Mouse (Mus musculus) liver, embryonic 16.5 days (tissue): Measurements from ENCODE around the gene Keap1. TPM values are rescaled to one million over a fixed set of nuclear protein-coding genes. Genes with fewer than 3 reads are reported as not detected.

Source experiments
- ATAC-seq: fragments of 200-750 bp; cut with Nextera tagmentation; 2 replicates; pipeline ENCODE4 v1.8.0; 2017; ENCODE audit warnings: low read depth, mild to moderate bottlenecking, moderate number of reproducible peaks, moderate library complexity
- H3K27ac ChIP-seq: fragments of 300-500 bp; sonication (generic); 2 replicates; pipeline ENCODE4 v1.5.1; 2014; ENCODE audit warnings: mild to moderate bottlenecking, low read length
- H3K27me3 ChIP-seq: fragments of 300-500 bp; sonication (generic); 2 replicates; pipeline ENCODE4 v1.6.1; 2014; ENCODE audit warnings: low read depth, low read length, mixed read lengths; ENCODE audit not compliant: control insufficient read depth, insufficient read depth
- H3K36me3 ChIP-seq: fragments of 300-500 bp; sonication (generic); 2 replicates; pipeline ENCODE4 v1.6.1; 2014; ENCODE audit warnings: mild to moderate bottlenecking; ENCODE audit not compliant: control insufficient read depth, insufficient read depth
- H3K4me1 ChIP-seq: fragments of 300-500 bp; sonication (generic); 2 replicates; pipeline ENCODE4 v1.6.1; 2014; ENCODE audit warnings: low read depth, low read length, mixed read lengths; ENCODE audit not compliant: control insufficient read depth
- H3K4me2 ChIP-seq: fragments of 300-500 bp; sonication (generic); 2 replicates; pipeline ENCODE4 v1.6.1; 2014; ENCODE audit warnings: low read depth, low read length, mixed read lengths
- H3K4me3 ChIP-seq: fragments of 300-500 bp; sonication (generic); 2 replicates; pipeline ENCODE4 v1.5.1; 2014; ENCODE audit warnings: low read depth, mild to moderate bottlenecking, low read length
- H3K9ac ChIP-seq: fragments of 300-500 bp; sonication (generic); 2 replicates; pipeline ENCODE4 v1.6.1; 2014; ENCODE audit warnings: low read depth, low read length
- H3K9me3 ChIP-seq: fragments of 300-500 bp; sonication (generic); replicated peaks from 2 replicates; pipeline ENCODE4 v1.6.1; 2016; ENCODE audit warnings: low read length; ENCODE audit not compliant: control insufficient read depth
- WGBS: fragments of 180-500 bp; shearing (Covaris S2); extraction: QIAGEN DNeasy Blood & Tissue Kit; methylation state at CpG from one replicate; pipeline ENCODE4 v1.1.7; 2014; ENCODE audit not compliant: insufficient replicate concordance; 5-methylcytosine and 5-hydroxymethylcytosine counted together
- polyA plus RNA-seq: library from polyadenylated mRNA; unstranded; fragments of >200 nt; fragmentation: Nextera tagmentation; extraction: Ambion mirVana; gene quantifications from 2 replicates; pipeline ENCODE4 v1.2.1, GENCODE M21; 2015

The Keap1 gene
- polyA plus RNA-seq, 1 experiment from 2014 or later = 27.7 TPM

- peak overlapping the region; percentile 95 for H3K27ac ChIP-seq
- H3K4me1 ChIP-seq = peaks cover 35% of the 10 kb centered on the region
- no peak for ATAC-seq
- peak overlapping the region; percentile 97 for H3K9ac ChIP-seq
- 21% methylated on average over 4 of the region's 4 CpGs for WGBS
- H3K9me3 ChIP-seq = no peaks in the 10 kb centered on the region
- peaks cover 26% of the 10 kb centered on the region for H3K27me3 ChIP-seq
- H3K4me3 ChIP-seq = peak overlapping the region; percentile 87
- H3K4me2 ChIP-seq = peak overlapping the region; percentile 79
- H3K36me3 ChIP-seq = peaks cover 5% of the 10 kb centered on the region
Measured at GRCm38 (mm10) chr9:21239465-21239848, 296 bp upstream of the Keap1 start.

GRCm38 (mm10) chr9:21238004-21238732, 993 bp downstream of the Keap1 start:
- H3K27me3 ChIP-seq = peaks cover 13% of the 10 kb centered on the region
- peak overlapping the region; percentile 97 for H3K9ac ChIP-seq
- no peak for ATAC-seq
- H3K36me3 ChIP-seq = peaks cover 15% of the 10 kb centered on the region
- H3K4me3 ChIP-seq = peak overlapping the region; percentile 87
- peaks cover 29% of the 10 kb centered on the region for H3K4me1 ChIP-seq
- under 1% methylated on average over 31 of the region's 31 CpGs for WGBS
- peak overlapping the region; percentile 79 for H3K4me2 ChIP-seq
- no peaks in the 10 kb centered on the region for H3K9me3 ChIP-seq
- H3K27ac ChIP-seq = peak overlapping the region; percentile 95

GRCm38 (mm10) chr9:21237368-21238003, 1.7 kb downstream of the Keap1 start:
- H3K4me2 ChIP-seq = peak overlapping the region; percentile 79
- ATAC-seq = no peak
- H3K36me3 ChIP-seq = peaks cover 17% of the 10 kb centered on the region
- peak overlapping the region; percentile 97 for H3K9ac ChIP-seq
- peaks cover 29% of the 10 kb centered on the region for H3K4me1 ChIP-seq
- no peaks in the 10 kb centered on the region for H3K9me3 ChIP-seq
- WGBS = 19% methylated on average over 19 of the region's 19 CpGs
- peak overlapping the region; percentile 87 for H3K4me3 ChIP-seq
- H3K27me3 ChIP-seq = peaks cover 6% of the 10 kb centered on the region
- peak overlapping the region; percentile 95 for H3K27ac ChIP-seq

- H3K36me3 ChIP-seq = peaks cover 17% of the 10 kb centered on the region
- 73% methylated on average over 25 of the region's 25 CpGs for WGBS
- H3K27me3 ChIP-seq = peaks cover 1% of the 10 kb centered on the region
- peaks cover 29% of the 10 kb centered on the region for H3K4me1 ChIP-seq
- H3K4me3 ChIP-seq = peak overlapping the region; percentile 87
- peak overlapping the region; percentile 97 for H3K9ac ChIP-seq
- H3K4me2 ChIP-seq = peak overlapping the region; percentile 79
- no peaks in the 10 kb centered on the region for H3K9me3 ChIP-seq
- ATAC-seq = no peak
- H3K27ac ChIP-seq = no peak overlapping the region
Measured at GRCm38 (mm10) chr9:21236991-21237367, 2.2 kb downstream of the Keap1 start.

- no peaks in the 10 kb centered on the region for H3K27me3 ChIP-seq
- H3K4me1 ChIP-seq = peaks cover 29% of the 10 kb centered on the region
- no peak overlapping the region for H3K4me3 ChIP-seq
- 70% methylated on average over 4 of the region's 4 CpGs for WGBS
- no peak overlapping the region; the same call in 1 of the 2 replicates for H3K9ac ChIP-seq
- no peak overlapping the region for H3K27ac ChIP-seq
- H3K36me3 ChIP-seq = peaks cover 28% of the 10 kb centered on the region
- ATAC-seq = no peak
- no peaks in the 10 kb centered on the region for H3K9me3 ChIP-seq
- no peak overlapping the region for H3K4me2 ChIP-seq
Measured at GRCm38 (mm10) chr9:21235341-21235740, 3.8 kb downstream of the Keap1 start.

GRCm38 (mm10) chr9:21233805-21234204, 5.4 kb downstream of the Keap1 start:
- H3K4me1 ChIP-seq = peaks cover 23% of the 10 kb centered on the region
- no peak overlapping the region for H3K4me3 ChIP-seq
- H3K9me3 ChIP-seq = no peaks in the 10 kb centered on the region
- H3K27ac ChIP-seq = no peak overlapping the region
- ATAC-seq = no peak
- WGBS = 97% methylated on average over 28 of the region's 28 CpGs
- no peak overlapping the region for H3K4me2 ChIP-seq
- peaks cover 38% of the 10 kb centered on the region for H3K36me3 ChIP-seq
- no peaks in the 10 kb centered on the region for H3K27me3 ChIP-seq
- H3K9ac ChIP-seq = no peak overlapping the region

GRCm38 (mm10) chr9:21233366-21233765, 5.8 kb downstream of the Keap1 start:
- ATAC-seq = no peak
- 96% methylated on average over 29 of the region's 29 CpGs for WGBS

GRCm38 (mm10) chr9:21232867-21233266, 6.3 kb downstream of the Keap1 start:
- Histone ChIP-seq H3K4me1 (peaks cover 29% of the 10 kb centered on the region), H3K9me3 (no peaks in the 10 kb centered on the region), H3K27ac (no peak overlapping the region), H3K36me3 (peaks cover 38% of the 10 kb centered on the region), H3K27me3 (no peaks in the 10 kb centered on the region), H3K4me3 (no peak overlapping the region), H3K4me2 (no peak overlapping the region), H3K9ac (no peak overlapping the region)
- no peak for ATAC-seq
- 78% methylated on average over 5 of the region's 5 CpGs for WGBS

More at GRCm38 (mm10) chr9:21233366-21233765, 5.8 kb downstream of the Keap1 start:
- Histone ChIP-seq H3K4me3 (no peak overlapping the region), H3K36me3 (peaks cover 38% of the 10 kb centered on the region), H3K4me1 (peaks cover 26% of the 10 kb centered on the region), H3K27me3 (no peaks in the 10 kb centered on the region), H3K27ac (no peak overlapping the region), H3K4me2 (no peak overlapping the region), H3K9me3 (no peaks in the 10 kb centered on the region), H3K9ac (no peak overlapping the region)

- no peak overlapping the region for H3K9ac ChIP-seq
- no peak for ATAC-seq
- no peaks in the 10 kb centered on the region for H3K9me3 ChIP-seq
- 62% methylated on average over 23 of the region's 23 CpGs for WGBS
- H3K27ac ChIP-seq = no peak overlapping the region
- H3K4me1 ChIP-seq = peaks cover 25% of the 10 kb centered on the region
- no peaks in the 10 kb centered on the region for H3K27me3 ChIP-seq
- H3K4me3 ChIP-seq = no peak overlapping the region
- H3K4me2 ChIP-seq = no peak overlapping the region
- peaks cover 38% of the 10 kb centered on the region for H3K36me3 ChIP-seq
Measured at GRCm38 (mm10) chr9:21231551-21231950, 7.6 kb downstream of the Keap1 start.
